Mouse (Mus musculus): ENCODE results near the gene F5. TPM values are rescaled to one million over a fixed set of nuclear protein-coding genes. Genes with fewer than 3 reads are reported as not detected.

The F5 gene
- 0.27 and 0.46 TPM in 2 replicates for polyA plus RNA-seq (2012; rRNA removed)

GRCm38 (mm10) chr1:164151387-164152088, at the start of gene F5:
F5 (plus strand) TSS chr1:164151838.
- DNase-seq (ENCODE audit: extremely low spot score in 1 of 2, low spot score in 1 of 2): no peak

GRCm38 (mm10) chr1:164109763-164110162, 41.9 kb upstream of the F5 start:
- peak in 1 of 2 experiments; percentile 55 for DNase-seq (ENCODE audit: extremely low spot score in 1 of 2, low spot score in 1 of 2)

DNA sequence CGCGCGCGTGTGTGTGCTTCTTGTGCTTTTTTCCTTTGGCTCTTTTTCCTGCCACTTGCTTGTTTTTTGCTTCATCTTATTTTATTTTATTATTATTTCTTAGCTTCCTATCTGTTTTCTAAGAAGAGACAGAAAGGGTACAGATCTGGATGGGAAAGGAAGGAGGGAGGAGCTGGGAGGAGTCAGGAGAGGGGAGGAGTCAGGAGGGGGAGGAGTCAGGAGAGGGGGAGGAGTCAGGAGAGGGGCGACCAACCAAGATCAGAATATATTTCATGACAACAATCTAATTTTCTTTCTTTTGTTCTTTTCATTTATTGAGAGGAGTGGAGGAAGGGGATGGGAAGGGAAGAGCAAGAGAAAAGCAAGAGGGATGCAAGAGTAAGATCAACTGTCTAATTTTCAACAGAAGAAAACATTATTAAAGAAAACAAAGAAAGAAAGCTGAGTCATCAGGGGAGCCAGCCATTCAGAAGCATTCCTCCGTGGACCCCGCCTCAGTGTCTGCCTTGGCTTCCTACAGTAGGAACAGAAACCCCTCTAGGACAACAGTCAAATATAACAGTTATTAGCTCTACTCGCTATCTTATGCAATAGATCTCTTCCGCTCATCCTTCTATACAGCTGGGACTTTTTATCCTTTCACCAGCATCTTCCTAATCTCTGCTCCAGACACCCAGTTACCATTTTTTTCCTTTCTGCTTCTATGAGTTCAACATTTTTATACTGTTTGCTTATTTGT, 40.9 kb upstream of the F5 start:
- no peak for DNase-seq (ENCODE audit: extremely low spot score in 1 of 2, low spot score in 1 of 2)

GRCm38 (mm10) chr1:164114280-164114679, 37.4 kb upstream of the F5 start:
- DNase-seq (ENCODE audit: extremely low spot score in 1 of 2, low spot score in 1 of 2): no peak

DNA sequence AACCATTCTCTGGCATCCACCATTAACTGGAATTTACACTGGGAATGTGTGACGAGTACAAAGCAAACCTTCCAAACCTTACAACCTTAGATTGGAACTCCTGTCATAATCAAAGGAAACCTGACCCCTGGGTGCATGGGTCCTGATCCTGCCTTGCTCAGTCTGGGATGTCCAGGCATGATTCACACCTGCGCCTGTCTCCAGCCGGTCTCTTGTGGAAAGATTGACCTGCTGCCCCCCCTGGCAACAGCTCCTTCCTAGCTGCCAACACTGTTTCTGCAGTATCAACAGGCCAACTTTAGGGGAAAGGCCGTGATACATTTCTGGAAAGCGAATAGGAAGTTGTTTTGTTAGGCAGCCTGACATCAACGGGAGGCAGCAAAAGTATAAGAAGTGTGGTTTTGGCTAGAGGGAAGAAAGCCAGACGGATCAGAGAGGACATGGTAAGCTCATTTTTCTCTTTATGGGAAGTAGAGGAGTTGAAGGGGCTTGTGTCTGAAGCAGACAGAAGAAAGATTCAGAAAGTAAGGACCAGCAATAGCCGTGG, 36.6 kb upstream of the F5 start, which contains the start of gene Selp:
TSS of gene Selp (plus strand) at position 318 of the 547 bp plus-strand sequence.
- no peak for DNase-seq (ENCODE audit: extremely low spot score in 1 of 2, low spot score in 1 of 2)

DNA sequence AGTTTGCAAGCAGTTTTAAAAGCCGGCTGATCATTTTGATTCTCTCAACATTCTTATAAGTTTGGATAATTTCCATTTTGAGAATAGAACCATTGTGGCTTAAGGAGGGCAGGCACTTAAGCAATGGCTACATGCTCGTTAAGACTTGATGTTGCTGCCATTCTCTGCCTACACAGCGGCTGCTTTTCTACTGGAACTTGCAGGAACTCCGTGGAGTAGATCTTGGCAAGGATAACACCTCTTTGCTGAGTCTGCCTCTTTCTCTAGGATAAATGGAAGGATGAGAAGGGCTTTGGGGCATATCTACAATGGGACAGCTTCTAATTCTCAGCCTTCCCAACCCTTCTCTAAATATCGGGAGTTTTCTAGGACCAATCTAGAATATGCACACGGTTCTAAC, 36.0 kb upstream of the F5 start:
- DNase-seq (ENCODE audit: extremely low spot score in 1 of 2, low spot score in 1 of 2): peak in 1 of 2 experiments; percentile 13

- DNase-seq (ENCODE audit: extremely low spot score in 1 of 2, low spot score in 1 of 2): peak in 1 of 2 experiments; percentile 23
Measured at GRCm38 (mm10) chr1:164117869-164118268, 33.8 kb upstream of the F5 start.

DNA sequence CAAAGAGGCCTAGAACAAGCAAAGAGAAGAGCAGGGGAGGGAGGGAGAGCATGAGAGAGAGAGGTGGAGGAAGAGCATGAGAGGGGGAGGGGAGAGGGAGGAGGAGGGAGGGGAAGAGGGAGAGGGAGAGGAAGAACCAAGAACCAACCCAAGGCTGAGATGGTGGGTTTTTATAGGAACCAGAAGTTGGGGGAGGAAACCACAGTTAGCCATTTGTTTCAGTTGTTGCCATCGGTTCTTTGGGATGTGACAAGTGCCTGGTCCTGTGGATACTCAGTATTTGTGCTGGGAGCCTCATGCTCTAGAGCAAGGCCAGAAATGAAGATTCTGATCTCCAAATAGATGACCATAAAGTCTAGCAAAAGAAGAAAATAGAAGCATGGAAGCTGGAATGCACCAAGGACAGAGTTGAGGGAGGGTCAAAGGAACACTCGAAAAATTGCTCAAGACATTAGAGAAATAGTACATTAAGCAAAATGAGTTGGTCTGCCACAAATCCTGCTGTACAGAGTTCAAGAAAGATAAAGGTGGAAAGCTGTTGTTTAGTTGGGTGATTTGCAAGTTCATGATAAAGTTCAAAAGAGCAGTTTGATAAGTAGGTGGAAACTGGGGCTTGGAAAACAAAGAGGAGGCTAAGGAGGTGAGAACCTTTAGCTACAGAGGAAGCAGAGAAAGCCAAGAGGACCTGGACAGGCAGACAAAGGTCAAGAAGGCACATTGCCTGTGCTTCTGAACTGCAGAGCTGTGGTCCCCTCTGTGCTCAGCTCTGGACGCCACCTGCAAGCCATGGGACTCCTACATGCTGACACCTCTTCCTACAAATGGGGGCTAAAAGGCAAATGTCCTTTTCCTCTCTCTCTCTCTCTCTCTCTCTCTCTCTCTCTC, 31.5 kb upstream of the F5 start:
- no peak for DNase-seq (ENCODE audit: extremely low spot score in 1 of 2, low spot score in 1 of 2)

- DNase-seq (ENCODE audit: extremely low spot score in 1 of 2, low spot score in 1 of 2): no peak
Measured at GRCm38 (mm10) chr1:164120777-164121158, 30.9 kb upstream of the F5 start.

- no peak for DNase-seq (ENCODE audit: extremely low spot score in 1 of 2, low spot score in 1 of 2)
Measured at GRCm38 (mm10) chr1:164123836-164124235, 27.8 kb upstream of the F5 start.

DNA sequence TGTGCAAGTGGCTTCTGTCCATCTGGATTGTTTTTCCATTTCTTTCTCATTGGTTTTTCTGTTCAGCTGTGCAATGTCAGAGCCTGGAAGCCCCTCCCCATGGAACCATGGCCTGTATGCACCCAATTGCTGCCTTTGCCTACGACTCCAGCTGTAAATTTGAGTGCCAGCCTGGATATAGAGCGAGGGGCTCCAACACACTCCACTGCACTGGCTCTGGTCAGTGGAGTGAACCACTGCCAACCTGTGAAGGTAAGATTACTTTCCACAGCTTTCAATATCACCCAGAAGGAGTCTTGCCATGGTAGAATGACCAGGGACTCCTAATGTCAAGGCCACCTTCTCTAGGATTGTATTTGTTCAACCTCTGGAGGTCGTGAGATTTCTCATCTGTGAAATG, 21.6 kb upstream of the F5 start:
- DNase-seq (ENCODE audit: extremely low spot score in 1 of 2, low spot score in 1 of 2): no peak

DNA sequence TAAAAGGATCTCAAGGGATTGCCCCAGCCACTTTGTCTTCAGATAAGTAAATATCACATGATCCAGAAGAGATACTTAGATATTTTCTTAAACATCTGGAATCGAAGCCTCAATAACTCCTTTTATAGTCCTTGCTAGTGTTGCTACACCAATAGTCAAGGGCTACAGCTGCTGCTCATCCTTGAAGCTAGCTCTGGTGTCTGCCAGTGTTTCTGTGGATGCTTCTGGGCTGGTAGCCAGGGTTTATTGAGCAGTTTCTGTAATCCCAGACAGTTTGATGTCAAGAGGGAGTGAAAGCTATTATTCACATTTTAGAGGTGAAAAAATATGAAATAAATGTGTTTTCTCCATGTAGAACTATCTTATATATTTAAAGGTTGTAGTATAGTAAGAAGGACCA, 19.0 kb upstream of the F5 start:
- DNase-seq (ENCODE audit: extremely low spot score in 1 of 2, low spot score in 1 of 2): no peak

DNA sequence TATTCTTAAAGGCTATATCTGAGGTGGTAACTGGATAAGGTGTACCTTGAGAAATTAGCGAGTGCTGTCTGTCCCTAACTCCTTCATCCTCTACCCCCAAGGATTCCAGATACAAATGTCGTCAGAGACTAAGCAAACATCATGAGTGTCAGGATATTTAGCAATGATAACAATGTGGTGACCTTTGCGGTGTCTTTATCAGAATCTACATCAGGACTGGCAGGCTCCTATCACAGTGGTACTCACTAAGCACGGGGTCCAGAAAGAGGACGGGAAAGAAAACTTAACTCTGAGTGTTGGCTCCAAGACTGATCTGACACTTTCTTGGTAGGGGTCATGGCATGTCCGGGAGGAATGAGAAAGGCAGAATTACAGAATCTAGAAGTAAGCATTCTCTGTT, 17.5 kb upstream of the F5 start:
- no peak for DNase-seq (ENCODE audit: extremely low spot score in 1 of 2, low spot score in 1 of 2)

GRCm38 (mm10) chr1:164135360-164135759, 16.3 kb upstream of the F5 start:
- no peak for DNase-seq (ENCODE audit: extremely low spot score in 1 of 2, low spot score in 1 of 2)

- DNase-seq (ENCODE audit: extremely low spot score in 1 of 2, low spot score in 1 of 2): no peak
Measured at GRCm38 (mm10) chr1:164135960-164136359, 15.7 kb upstream of the F5 start.

- no peak for DNase-seq (ENCODE audit: extremely low spot score in 1 of 2, low spot score in 1 of 2)
Measured at GRCm38 (mm10) chr1:164136636-164137035, 15.0 kb upstream of the F5 start.

DNA sequence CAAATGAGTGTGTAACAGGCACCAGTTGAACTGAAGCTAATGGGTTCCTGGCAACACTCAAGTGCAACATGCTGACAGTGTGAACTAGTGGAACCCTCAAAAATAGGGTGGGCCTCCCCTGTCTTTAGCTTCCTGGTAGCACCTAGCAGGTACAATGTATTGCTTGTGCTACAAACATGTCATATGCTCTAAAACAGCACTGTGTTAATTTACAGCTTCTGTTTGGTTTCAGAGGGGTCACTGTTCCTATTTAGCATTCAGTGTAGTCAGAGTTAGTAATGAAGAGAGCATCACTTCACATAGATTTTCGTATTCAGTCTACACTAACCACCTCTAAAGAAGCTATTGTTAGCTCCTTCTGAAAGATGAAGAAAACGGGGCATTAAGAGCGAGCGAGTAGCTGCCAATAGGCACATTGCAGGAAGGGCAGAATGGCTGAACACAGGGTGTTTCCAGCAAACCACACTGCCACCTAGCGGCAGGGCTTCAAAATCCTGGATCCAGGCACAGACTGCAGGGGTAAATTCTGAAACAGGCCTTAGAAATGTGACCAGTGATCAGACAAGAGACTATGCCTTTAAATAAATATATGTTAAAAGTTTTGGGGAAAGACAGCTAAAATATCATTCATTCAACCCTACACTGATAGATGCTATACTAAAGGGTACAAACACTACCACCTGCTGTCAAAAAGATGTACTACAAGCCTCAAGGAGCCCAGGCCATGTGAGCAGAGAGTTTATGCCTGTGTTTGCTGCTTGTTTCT, 13.1 kb upstream of the F5 start:
- peak; percentile 20 to 88 for DNase-seq (ENCODE audit: extremely low spot score in 1 of 2, low spot score in 1 of 2)

DNA sequence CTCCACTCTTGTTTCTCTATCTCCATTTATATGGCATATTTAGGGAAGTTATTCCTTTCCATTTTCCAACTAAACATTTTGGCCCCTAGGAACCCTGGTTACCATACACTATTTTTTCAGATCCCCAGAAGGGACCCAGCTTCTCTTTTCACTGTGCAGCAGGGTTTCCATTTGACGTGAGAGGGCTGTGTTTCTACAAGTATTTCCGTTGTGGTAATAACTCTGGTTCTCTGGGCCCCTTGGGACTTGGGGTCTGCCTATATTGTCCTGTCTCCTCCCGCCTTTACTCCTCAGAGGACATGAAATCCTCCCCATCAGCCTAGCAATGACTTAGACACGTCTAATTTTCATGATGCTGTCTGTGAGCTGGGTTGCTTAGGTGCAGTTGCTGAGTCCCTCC, 12.2 kb upstream of the F5 start:
- no peak for DNase-seq (ENCODE audit: extremely low spot score in 1 of 2, low spot score in 1 of 2)

- DNase-seq (ENCODE audit: extremely low spot score in 1 of 2, low spot score in 1 of 2): no peak
Measured at GRCm38 (mm10) chr1:164149083-164149482, 2.6 kb upstream of the F5 start.

DNA sequence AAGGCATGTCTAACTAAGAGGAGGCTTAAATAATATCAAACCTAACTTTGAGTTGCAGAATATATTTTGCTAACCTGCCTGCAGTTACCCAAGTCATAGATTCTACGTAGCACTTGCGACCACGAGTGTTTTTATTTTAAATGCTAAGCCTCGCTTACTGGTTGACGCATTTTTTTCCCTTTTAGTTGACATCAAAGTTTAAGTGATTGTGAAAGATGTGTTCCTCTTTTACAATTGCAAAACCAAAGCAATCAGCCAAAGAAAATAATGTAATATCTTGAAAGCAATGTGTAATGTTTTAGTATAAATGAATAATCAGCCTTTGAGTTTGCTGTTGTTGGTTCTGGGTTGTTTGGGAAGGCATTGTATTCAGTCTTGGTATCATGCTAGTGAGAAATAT, 1.2 kb downstream of the F5 start:
- DNase-seq (ENCODE audit: extremely low spot score in 1 of 2, low spot score in 1 of 2): no peak
